Mouse (Mus musculus) neutrophil, adult 5-6 weeks (primary cell): ENCODE results near the gene AI481877. TPM values are rescaled to one million over a fixed set of nuclear protein-coding genes. Genes with fewer than 3 reads are reported as not detected.
A peak's percentile ranks its signal among the peaks of the same experiment; 100 is the strongest.
"Not testable (repeated sequence)": the region's sequence is repeated elsewhere in the genome, so short reads cannot be mapped to it uniquely, and the experiment has no call there.

Experiments
- ATAC-seq: fragments of 151-379, 151-347 bp; 2 replicates; pipeline ENCODE4 v1.8.0; 2017; ENCODE audit warnings: mild to moderate bottlenecking, moderate TSS enrichment; ENCODE audit not compliant: insufficient number of reproducible peaks, poor library complexity, low FRiP score, severe bottlenecking; ENCODE audit errors: extremely low read depth
- total RNA-seq: library from RNA; stranded (forward); fragments of 200-1000 nt; gene quantifications from 2 replicates; pipeline ENCODE4 v1.2.3, GENCODE M21; 2017

AI481877 gene
- not detected in 2 replicates for total RNA-seq

DNA sequence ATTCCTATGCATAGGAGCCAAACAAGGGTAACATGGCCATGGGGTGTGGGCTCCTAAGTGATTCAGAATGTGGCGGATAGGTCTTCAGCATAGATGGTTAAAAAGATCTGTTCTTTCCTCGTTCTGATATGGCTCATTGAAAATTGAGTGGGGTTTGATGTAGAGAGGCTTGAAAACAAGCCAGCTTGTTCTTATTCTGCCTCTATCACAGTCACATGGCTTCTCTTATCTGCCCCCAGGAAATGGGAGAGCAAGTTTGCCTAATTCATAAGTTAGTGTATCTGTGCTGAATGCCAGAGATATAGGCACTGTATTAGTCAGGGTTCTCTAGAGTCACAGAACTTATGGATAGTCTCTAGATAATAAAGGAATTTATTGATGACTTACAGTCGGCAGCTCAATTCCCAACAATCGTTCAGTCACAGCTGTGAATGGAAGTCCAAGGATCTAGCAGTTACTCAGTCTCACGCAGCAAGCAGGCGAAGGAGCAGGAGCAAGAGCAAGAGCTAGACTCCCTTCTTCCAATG is at the start of gene AI481877:
AI481877 (minus strand) TSS at position 477 of the 527 bp plus-strand sequence.
- not testable (repeated sequence) for ATAC-seq

DNA sequence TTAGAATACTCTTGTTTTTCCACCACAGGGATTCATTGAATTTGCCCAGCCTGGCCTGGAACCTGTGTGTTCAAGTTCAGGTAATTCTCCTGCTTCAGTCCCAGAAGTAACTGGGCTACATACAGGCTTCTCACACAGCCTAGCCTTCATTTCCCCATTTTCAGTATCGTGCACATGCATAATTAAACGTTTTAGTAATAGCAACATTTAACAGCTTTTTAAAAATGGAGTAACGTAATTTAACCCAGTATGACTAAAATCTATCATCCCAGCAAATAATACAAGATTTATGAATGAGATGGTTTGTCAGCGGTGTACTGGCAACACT is 49.7 kb upstream of the AI481877 start:
- no peak for ATAC-seq

DNA sequence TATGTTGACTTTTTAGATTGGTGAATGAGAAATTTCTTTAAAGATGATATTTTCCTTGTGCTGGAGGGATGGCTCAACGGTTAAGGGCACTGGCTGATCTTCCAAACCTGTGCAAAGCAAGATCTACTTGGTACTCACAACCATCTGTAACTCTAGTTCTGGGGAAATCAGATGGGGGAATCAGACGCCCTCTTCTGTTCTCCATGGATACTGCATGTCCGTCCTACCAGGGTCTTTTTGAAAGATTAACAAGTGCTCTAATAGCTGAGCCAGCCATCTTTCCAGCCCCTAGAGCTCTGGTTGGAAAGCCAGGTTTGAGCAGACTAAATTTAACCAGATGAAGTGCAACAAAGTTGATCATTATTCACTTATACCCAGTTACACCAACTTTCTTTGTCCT is 48.5 kb upstream of the AI481877 start:
- ATAC-seq: peak; percentile 18; the same call in 1 of the 2 replicates

DNA sequence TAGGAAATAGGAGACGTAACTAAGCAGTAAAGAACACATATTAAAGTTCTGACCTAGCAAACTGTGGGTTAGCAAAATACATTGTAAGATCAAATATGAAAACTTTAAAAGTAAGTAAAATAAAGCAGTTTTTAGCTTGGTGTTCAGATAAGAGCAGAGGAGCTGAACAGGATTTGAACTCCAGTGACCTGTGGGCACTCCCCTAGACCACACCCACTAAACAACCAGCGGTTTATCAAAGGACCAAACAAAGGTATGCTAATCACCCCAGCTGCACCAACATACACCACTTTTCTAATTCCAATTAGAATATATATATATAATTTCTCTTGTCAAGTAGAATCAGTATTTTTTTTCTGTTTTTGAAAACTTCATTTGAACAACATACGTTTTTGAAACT is 46.9 kb upstream of the AI481877 start:
- ATAC-seq: no peak

DNA sequence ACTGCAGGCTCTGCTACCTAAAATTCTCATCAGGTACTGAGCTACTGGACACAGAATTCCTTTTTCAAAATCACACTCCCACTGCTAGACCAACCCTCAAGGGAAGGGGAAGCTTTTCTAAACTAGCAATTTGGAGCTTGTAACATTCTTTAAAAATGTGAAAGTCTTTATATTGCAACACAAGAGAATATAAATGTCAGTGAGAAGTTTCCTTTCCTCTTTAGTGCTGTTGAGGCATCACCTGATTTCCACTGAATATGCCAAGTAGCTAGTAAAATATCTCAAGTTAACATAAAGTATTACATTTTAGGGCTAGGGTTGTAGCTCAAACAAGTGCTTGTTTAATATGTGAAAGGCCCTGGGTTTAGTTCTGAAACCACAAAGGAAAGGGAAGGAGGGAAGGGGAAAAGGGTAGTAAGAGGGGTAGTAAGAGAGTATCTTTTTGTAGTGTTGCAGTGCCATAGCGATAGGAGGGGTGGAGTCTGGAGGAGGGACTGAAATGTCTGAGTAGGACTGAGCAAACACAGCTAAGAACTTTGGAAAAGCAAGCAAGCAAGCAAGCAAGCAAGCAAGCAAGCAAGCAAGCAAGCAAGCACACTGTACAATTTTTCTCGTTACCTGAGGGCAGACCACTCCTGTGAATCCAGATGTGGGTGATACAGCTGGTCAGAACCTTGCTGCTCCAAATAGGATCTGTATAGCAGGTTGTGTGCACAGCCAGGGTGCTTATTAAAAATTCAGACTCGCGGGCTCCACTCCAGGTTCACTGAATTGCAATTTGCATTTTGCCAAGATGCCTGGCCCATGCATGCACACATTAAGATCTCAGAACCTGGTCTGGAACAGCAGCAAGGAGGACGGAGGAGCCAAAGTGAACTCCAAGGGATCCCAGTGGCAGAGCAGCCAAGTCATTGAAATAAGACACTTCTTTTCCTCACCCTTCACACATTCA is 42.8 kb upstream of the AI481877 start:
- ATAC-seq: no peak

DNA sequence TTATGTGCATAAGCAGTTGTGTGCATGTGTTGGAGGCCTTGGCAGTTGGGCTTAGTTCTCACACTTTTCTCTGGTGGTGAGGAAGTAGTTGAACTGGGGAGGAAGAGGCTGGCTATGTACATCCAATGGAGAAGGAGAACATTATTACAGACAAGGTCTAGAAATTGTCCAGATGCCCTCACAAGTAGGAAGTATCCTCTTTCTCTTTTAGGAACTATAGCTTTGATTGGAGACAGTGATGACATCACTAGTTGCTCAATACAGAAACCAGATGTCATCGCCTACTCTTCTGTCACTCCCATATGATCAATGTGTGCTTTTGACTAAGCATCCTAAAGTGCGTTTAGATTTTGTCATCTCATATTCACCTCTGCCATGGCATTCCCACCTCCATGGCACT is 38.8 kb upstream of the AI481877 start:
- ATAC-seq: peak; percentile 64

DNA sequence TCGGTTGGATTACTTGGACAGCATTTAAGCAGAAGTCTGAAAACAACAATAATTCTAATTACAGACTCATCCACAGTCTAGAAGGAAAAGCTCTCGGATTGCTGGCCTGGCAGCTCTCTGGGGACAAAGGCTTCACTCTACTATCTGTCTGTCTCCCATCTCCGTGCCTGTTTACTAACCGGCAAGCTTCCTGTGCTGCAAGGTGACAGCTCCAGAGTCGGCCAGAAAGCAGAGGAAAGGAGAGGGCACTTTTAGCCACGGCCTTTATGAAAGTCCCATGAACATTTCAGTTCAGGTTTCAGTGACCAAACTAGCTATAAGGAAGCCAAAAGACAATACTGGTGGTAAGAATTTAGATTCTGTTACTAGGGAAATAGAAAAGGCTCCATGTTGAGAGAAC is 37.1 kb upstream of the AI481877 start:
- no peak for ATAC-seq

DNA sequence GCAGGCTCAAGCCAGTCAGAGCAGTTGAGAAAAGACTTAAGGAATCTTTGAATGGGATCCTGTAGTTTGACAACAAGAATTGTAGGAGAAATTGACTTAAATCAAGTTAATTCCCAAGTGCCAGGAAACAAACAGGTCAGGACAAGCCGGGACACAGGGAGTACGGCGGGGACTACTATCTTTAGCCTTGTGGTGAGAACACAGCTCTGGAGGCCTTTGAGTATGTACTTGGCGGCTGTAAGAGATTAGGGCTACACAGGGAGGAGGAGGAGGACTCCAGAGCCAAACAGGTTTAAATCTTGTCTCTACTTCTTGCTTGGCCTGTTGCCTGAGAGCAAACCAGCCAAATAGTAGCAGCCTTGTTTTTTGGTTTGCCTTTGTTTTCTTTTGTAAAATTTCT is 36.2 kb upstream of the AI481877 start:
- ATAC-seq: no peak

DNA sequence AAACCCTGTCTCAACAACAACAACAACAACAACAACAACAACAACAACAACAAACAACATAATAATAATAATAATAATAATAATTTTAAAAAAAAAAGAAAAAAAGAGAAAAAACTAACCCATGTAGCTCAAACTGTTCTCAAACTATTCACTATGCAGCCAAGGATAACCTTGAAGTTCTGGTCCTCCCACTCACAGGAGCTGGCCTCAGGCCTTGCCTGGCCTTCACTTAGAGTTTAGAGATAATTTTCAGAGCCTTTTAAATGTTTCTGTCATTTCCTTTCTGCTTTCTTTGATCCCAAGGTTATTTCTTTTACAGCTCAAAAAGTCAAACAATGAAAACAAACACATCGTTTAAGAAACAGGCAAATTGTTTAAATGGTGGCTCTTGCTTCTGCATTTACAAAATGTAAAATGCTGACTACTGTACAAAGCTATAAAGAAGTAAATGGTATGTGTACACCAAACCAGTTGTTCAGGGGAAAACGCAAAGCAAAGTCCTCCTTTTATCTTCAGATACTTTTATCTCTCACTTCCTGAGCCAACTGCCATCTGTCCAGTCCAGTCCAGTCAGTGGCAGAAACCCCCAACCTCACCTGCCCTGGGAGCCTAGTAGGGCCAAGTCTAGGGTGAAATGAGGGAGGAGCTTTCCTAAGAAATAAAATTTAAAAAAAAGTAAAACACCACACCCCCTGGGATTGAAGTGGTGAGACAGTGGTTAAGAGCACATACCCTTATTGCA is 34.6 kb upstream of the AI481877 start:
- ATAC-seq: no peak

DNA sequence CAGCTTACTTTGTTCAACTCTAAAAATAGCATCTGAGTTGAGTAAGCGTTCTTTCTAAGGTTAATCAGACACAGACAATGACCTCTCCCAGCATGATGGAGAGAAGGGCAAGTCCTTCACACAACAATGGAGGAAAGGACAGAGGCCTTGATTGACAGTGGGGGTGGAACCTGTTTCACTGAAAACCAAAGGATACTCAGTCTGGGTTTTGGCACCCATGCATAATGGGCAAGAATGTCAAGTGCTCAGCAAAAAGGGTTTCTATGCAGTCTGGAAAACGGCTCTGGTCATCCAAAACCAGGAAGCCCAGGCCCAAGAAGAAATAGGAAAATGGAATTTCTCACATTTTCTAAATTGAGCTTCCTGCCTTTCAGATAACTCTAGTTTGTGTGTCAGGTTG is 33.8 kb upstream of the AI481877 start:
- no peak for ATAC-seq

DNA sequence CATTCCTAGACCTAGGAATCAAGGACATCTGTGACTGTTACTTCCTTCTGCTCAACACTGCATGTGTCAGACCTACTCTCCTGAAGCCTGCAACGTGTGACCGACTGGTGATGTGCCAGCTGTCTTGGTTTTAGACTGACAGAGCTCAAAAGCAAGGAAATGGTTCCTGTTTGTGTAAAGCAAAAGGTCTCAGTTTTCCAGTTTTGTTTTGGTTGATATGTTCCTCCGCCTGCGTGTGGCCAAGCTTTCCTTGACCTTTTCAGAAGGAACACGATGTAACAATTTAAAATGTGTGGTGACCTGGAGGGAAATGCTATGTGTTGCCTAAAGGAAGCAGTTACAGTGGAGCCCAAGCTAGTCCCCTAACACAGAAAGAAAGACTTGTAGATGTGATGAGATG is 31.2 kb upstream of the AI481877 start:
- ATAC-seq: no peak

DNA sequence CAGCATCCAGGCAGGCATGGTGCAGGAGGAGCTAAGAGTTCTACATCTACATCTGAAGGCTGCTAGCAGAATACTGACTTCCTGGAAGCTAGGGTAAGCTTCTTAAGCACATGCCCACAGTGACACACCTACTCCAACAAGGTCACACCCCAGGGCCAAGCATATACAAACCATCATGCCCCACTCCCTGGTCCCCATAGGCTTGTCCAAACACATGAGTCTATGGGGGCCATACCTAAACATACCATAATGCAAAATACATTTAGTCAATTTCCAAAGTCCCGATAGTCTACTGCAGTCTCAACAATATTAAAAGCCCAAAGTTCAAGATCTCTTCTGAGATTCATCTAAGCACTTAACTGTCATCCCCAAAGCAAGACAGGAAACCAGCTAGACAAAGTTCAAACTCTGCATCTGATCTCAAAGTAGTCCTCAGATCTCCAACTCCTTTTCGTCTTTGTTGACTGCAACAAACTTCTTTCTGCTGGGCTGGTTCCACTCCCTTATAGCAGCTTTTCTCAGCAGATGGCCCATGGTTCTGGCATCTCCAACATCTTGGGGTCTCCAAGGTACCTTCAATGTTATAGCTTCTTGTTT is 28.6 kb upstream of the AI481877 start:
- no peak for ATAC-seq

DNA sequence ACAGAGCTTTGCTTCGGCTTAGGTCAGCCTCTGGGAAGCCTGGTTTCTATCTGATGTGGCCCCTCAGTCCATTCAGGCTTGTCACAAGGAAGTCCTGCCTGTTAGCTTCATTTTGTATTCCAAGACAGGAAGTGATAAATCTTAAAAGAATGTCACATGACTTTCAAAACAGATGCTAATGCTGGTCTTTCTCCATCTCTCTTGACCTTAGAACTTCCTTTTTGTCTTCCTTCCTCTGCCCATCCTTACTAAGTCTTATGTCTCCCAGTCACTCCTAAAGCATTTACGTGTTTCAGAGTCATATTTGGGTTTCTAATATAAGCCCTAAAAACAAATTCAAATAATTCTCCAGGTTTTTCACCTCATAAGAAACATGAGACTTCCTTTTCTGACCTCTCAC is 25.3 kb upstream of the AI481877 start:
- no peak for ATAC-seq

DNA sequence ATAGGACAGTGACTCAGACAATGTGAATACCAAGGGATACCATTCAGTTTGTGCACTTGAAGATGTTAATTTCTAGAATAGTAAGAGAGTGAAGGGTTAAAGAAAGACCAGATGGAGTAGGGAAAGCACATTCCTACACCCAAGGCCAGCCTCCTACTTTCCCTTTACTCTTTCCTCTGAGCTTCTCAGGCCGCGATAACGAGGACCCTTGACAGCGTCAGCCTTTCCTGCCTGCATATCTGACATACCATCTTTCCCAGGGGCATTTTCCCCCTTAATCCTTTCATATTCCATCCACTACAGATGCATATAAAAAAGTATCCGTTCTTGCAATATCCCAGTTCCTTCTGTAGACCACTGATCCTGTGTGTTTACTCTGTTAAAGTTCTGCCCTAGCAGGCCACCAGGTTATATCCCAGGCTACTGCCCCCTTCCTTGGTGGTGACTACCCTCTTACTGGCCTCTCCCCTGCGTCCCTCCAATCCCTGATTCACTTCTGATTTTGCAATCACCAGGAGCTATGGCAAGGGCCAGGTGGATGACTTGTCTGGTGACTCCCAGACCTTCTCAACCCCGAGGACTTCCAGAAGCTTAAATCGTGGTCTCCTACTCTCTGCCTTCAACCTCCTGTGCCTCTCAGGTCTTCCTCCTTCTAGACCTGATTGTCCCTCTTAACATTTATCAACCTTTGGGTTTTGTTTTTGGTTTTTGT is 22.3 kb upstream of the AI481877 start:
- ATAC-seq: no peak

DNA sequence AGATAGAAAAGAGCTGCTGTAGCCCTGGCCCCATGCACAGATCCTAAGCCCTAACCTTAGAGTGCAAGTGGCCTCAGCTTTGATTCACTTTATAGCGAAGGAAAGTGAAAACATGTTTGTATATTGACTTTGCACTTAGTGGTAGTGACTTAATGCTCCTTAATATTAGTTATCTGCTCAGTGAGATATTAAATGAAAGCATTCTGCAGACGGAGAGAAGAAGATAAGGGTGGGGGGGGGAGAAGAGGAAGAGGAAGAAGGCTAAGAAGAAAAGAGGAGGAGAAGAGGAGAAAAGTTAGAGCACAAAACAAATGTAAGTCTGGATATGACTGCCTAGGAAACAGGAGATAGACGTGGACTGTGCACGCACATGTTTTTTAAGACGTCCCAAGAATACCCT is 21.5 kb upstream of the AI481877 start:
- no peak for ATAC-seq

DNA sequence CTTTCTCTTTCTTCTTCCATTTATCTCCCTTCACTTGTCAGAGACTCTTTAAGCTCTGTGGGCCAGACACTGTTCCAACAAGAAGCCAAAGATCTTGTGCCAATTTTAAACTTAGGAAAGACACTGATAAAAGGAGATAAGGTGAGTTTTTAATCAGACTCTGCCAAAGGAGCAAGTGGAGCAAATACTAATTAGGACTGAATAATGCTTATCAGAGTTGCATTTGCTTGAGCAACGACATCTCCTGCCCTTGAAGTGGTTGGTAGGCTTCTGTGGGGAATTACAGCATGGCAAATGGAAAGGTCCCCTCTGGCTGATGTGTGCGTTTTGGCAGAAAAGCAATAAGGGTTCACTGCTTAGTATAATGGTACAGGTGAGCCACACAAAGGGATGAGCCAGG is 18.9 kb upstream of the AI481877 start:
- no peak for ATAC-seq

DNA sequence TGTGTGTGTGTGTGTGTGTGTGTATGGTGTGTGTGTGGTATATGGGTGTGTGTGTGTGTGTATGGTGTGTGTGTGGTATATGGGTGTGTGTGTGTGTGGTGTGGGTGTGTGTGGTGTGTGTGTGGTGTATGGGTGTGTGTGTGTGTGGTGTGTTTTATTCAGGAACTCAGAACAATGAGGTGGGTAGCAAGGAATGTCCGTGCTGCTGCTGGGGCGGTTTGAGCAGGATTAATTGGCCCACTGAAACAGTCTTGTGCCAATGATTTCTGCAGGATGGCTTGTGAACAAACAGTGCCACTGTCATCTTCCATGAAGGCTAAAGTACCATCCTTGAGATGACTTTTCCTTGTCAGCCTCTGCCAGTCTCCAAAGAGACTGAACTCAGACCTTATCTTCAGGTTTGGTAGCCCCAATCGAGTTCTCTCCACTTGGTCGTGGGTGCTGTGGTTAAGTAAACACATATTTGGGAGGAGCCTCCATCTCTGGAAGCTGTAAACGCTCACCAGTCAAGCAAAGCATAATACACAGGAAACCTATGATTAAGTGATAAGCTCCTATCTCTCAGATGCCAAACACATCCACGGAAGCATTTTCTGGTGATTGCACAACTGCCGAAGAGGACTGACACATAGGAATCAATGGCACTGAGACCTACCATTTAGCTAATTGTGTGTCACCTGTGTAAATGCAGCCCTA is 18.3 kb upstream of the AI481877 start:
- no peak for ATAC-seq

DNA sequence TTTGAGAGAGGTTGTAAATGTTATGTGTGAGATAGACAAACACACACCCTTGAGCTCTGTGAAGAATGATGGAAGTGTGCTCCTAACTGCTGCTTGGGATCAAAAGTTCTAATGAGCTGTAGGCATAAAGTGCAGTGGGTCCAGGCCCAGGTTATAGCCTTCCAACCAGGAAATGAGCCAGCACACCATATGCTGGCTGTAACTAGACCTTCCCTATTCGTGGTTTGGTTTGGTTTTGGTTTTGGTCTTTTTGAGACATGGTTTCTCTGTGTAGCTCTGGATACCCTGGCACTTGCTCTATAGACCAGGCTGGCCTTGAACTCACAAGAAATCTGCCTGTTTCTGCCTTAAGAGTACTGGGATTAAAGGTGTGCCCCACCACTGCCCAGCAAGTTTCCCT is 13.2 kb upstream of the AI481877 start:
- ATAC-seq: no peak

DNA sequence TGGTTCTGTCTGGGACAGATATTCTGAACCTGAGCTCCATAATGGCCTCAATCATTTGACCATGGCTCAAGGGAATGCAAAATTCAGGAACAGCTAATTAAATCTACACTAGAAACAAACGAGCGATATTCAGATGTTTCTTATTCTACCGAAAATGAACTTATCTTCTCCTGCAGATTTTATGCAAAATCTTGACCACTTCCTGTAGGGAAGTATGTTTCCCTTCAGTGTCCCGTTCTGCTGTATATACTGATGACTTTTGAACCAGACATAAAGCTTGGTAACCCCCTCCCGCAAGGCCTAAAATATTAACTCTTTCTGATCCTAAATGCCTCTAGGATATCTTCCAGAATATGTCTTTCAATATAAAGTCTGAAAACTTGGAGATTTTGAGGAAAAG is 12.1 kb upstream of the AI481877 start:
- no peak for ATAC-seq
